In genomic region chr16:25024591-25024990, GRCm38 (mm10) we compare ENCODE assay signal across 21 mouse cellular contexts.
DNase-seq lines count a peak whose midpoint lies in the region; TF ChIP-seq lines count a peak whose summit lies in the region.
"Had no signal": no experiment of that assay in that cellular context is flagged by ENCODE, and none has a peak within 500 bp of the region (broad histone marks: within the 10 kb centered on the region; RNA-seq: fewer than 3 reads in every experiment).

No protein-coding gene starts in this region.

- H3K27me3 ChIP-seq in splenic B cell, adult 2 months (ENCODE audit: control insufficient read depth, insufficient read depth, low read length, poor library complexity, severe bottlenecking) = no peaks in the 10 kb centered on the region
- H3K27me3 ChIP-seq: embryonic facial prominence, embryonic 15.5 days; liver, embryonic 13.5 days; Patski had no signal

- 11% methylated on average over 3 of the region's 3 CpGs for WGBS in macrophage (ENCODE audit: missing documents)

- peak; percentile 16 for DNase-seq in lung, postnatal 36 days
- no peak for DNase-seq in lung, postnatal 10 days
- peak; percentile 49 for DNase-seq in splenic B cell, adult 2 months (ENCODE audit: low read depth, low spot score)
- no peak for DNase-seq in heart, adult 9 months (ENCODE audit: low spot score in 2 of 2)
- no peak for DNase-seq in left cerebral cortex, postnatal 14 days (ENCODE audit: low spot score in 2 of 2)
- no peak for DNase-seq in c-Kit-positive CD71-positive TER-119-positive erythroid progenitor cells, embryonic 14.5 days (ENCODE audit: low spot score)
- DNase-seq: adrenal gland, postnatal 25 days; cerebellum, adult 9-11 months; gastrocnemius, postnatal 10 days; heart, adult 2 months; kidney, adult 8-10 months; kidney, postnatal 14 days; liver, embryonic 13.5 days; lung, embryonic 14.5 days; retina, postnatal 1 day; thymus, postnatal 14 days had no signal

- H3K4me1 ChIP-seq in bone marrow macrophage, adult 2 months (ENCODE audit: control insufficient read depth, insufficient read depth, low read length) = peaks cover 47% of the 10 kb centered on the region
- H3K4me1 ChIP-seq: embryonic facial prominence, embryonic 15.5 days; liver, embryonic 13.5 days had no signal

- no peaks in the 10 kb centered on the region for H3K36me3 ChIP-seq in macrophage (ENCODE audit: inconsistent target)
- no peaks in the 10 kb centered on the region for H3K36me3 ChIP-seq in splenic B cell, adult 2 months (ENCODE audit: control insufficient read depth, insufficient read depth, low read length, poor library complexity, severe bottlenecking)
- H3K36me3 ChIP-seq: embryonic facial prominence, embryonic 15.5 days; liver, embryonic 13.5 days had no signal

- no peak for TF ChIP-seq POLR2A in bone marrow macrophage, adult 2 months (IDR thresholded peaks at IDR 0.05; ENCODE audit: borderline replicate concordance, low read depth, low read length)

- intact Hi-C loops in left cerebral cortex, postnatal 14 days (cut with DNase I) = no loop called here

- no peaks in the 10 kb centered on the region for H3K79me2 ChIP-seq in macrophage (ENCODE audit: inconsistent target)

- no peak for TF ChIP-seq CTCF in bone marrow macrophage, adult 2 months (IDR thresholded peaks at IDR 0.05; ENCODE audit: low read depth, low read length)

- H3K27ac ChIP-seq in bone marrow macrophage, adult 2 months (ENCODE audit: insufficient read depth, low read depth, low read length) = peak overlapping the region; percentile 85
- peak overlapping the region; percentile 80 for H3K27ac ChIP-seq in macrophage
- H3K27ac ChIP-seq: embryonic facial prominence, embryonic 15.5 days; heart, adult 2 months; liver, embryonic 13.5 days; stomach, postnatal 0 days had no signal

- H3K4me3 ChIP-seq in bone marrow macrophage, adult 2 months (ENCODE audit: insufficient read depth, low read length) = peak overlapping the region; percentile 31
- H3K4me3 ChIP-seq in macrophage (ENCODE audit: inconsistent target) = no peak overlapping the region
- H3K4me3 ChIP-seq: embryonic facial prominence, embryonic 15.5 days; heart, adult 2 months; liver, embryonic 13.5 days had no signal

Comparison
In these comparisons a context has a peak if more than half of its experiments do, and no peak if none do; other contexts are left out.
1. DNase-seq: peak in lung, postnatal 36 days (single experiment) and splenic B cell, adult 2 months (single experiment); none in lung, postnatal 10 days (single experiment), heart, adult 9 months (0 of 2), left cerebral cortex, postnatal 14 days (0 of 2) and c-Kit-positive CD71-positive TER-119-positive erythroid progenitor cells, embryonic 14.5 days (single experiment).